Mouse (Mus musculus) hindbrain, embryonic 12.5 days (tissue): ENCODE results near the gene Ankrd13b. TPM values are rescaled to one million over a fixed set of nuclear protein-coding genes. Genes with fewer than 3 reads are reported as not detected.
A peak's percentile ranks its signal among the peaks of the same experiment; 100 is the strongest.

Experiments
- ATAC-seq: fragments of 200-750 bp; cut with Nextera tagmentation; 2 replicates; pipeline ENCODE4 v1.8.0; 2017; ENCODE audit warnings: moderate TSS enrichment; ENCODE audit not compliant: low FRiP score
- H3K27ac ChIP-seq: fragments of 300-500 bp; sonication (generic); 2 replicates; pipeline ENCODE4 v1.5.1; 2016; ENCODE audit warnings: mild to moderate bottlenecking
- H3K27me3 ChIP-seq: fragments of 300-500 bp; sonication (generic); 2 replicates; pipeline ENCODE4 v1.6.1; 2016; ENCODE audit warnings: mild to moderate bottlenecking
- H3K36me3 ChIP-seq: fragments of 300-500 bp; sonication (generic); 2 replicates; pipeline ENCODE4 v1.6.1; 2016; ENCODE audit warnings: mild to moderate bottlenecking
- H3K4me1 ChIP-seq: fragments of 300-500 bp; sonication (generic); 2 replicates; pipeline ENCODE4 v1.6.1; 2016
- H3K4me2 ChIP-seq: fragments of 300-500 bp; sonication (generic); replicated peaks from 2 replicates; pipeline ENCODE4 v1.6.1; 2016; ENCODE audit warnings: mild to moderate bottlenecking
- H3K4me3 ChIP-seq: fragments of 300-500 bp; sonication (generic); 2 replicates; pipeline ENCODE4 v1.5.1; 2016; ENCODE audit warnings: mild to moderate bottlenecking
- H3K9ac ChIP-seq: fragments of 300-500 bp; sonication (generic); 2 replicates; pipeline ENCODE4 v1.6.1; 2016; ENCODE audit warnings: mild to moderate bottlenecking, moderate library complexity
- H3K9me3 ChIP-seq: fragments of 300-500 bp; sonication (generic); replicated peaks from 2 replicates; pipeline ENCODE4 v1.6.1; 2016; ENCODE audit warnings: mild to moderate bottlenecking
- WGBS: fragments of 180-500 bp; shearing (Covaris S2); methylation state at CpG from one replicate; pipeline ENCODE4 v1.1.7; 2016; 5-methylcytosine and 5-hydroxymethylcytosine counted together
- polyA plus RNA-seq: library from polyadenylated mRNA; unstranded; fragments of >200 nt; fragmentation: Nextera tagmentation; extraction: Ambion mirVana; gene quantifications from 2 replicates; pipeline ENCODE4 v1.2.1, GENCODE M21; 2016

The Ankrd13b gene
- polyA plus RNA-seq, 1 experiment from 2014 or later: 29.2 TPM

DNA sequence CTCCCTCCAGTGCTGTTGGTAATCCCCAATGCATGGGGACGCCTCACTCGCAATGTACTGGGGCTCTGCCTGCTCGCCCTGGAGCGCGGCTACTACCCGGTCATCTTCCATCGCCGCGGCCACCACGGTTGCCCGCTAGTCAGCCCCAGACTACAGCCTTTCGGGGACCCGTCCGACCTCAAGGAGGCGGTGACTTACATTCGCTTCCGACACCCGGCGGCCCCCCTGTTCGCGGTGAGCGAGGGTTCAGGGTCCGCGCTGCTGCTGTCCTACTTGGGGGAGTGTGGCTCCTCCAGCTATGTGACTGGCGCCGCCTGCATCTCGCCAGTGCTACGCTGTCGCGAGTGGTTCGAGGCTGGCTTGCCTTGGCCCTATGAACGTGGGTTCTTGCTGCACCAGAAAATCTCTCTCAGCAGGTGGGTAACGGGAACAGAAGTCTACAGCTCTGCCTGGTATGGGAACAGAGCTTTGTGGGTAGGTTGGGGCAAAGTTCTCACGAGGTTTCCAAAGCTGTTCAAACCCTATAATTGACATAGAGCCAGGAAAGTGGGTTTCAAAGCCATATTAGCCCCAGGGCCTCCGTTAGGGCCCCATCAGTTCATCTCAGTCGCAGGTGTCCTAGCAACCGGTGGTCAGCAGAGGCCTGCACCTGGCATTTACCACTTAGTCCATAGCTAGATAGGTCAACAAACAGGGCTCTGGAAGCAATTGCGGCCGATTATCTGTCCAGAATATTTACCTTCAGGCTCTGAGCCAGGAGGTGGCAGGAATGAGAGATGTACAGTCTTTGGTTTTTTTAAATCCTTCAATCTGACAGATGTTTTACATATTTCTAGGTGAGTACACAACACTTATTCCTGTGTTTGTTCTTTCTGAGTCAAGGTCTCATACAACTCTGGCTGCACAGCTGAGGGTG, 26.4 kb upstream of the Ankrd13b start, which contains the start of gene Trp53i13:
Trp53i13 (minus strand) TSS at position 344 of the 916 bp plus-strand sequence.
- 6% methylated on average over 39 of the region's 39 CpGs for WGBS
- peak within 1 kb of the TSS; percentile 51 for H3K9ac ChIP-seq
- 0 out of 2 replicates have a peak within 1 kb of the TSS, but pooled peaks have one; percentile 30 for H3K27ac ChIP-seq
- peaks cover 24% of the 10 kb centered on the region for H3K27me3 ChIP-seq
- H3K4me2 ChIP-seq: peak within 1 kb of the TSS; percentile 87
- peak within 1 kb of the TSS; percentile 45 for H3K4me3 ChIP-seq
- no peaks in the 10 kb centered on the region for H3K36me3 ChIP-seq
- H3K4me1 ChIP-seq: peaks cover 49% of the 10 kb centered on the region
- H3K9me3 ChIP-seq: no peaks in the 10 kb centered on the region
- ATAC-seq: no peak

DNA sequence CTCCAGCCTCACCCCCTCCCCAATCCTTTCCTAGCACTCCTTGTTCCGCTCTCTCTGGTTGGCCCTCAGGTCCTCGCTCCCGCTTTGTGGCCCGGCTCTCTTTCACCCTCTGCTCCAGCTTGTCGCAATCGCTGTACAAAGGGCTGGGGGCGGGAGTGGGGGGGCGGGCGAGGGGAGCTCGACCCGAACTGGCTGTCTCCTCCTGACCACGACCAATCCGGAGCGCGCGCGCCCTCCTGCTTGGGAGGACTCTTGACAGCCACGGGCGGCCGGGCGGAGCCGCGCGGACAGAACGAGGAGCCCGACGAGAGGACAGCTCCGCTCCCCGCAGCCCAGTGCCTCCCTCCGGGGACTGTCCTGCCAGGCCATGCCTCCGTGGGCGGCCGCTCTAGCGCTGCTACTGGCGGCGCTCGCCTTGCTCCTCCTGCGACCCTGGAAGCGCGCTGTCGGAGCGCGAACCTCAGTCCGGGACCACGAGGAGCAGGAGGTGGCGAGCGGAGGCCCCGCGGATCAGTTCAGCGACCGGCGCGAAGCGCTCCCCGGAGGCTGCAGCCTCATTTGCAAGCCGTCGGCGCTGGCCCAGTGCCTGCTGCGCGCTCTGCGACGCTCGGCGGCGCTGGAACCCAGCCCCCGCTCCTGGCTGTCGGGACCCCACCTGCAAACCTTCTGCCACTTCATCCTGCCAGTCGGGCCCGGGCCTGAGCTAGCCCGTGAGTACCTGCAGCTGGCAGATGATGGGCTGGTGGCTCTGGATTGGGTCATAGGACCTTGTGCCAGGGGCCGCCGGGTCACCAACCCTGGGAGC, 25.6 kb upstream of the Ankrd13b start, which contains the start of gene Abhd15:
Abhd15 (plus strand) TSS at position 290 of the 805 bp plus-strand sequence.
- Histone ChIP-seq H3K4me1 (peaks cover 46% of the 10 kb centered on the region), H3K36me3 (no peaks in the 10 kb centered on the region), H3K4me2 (peak within 1 kb of the TSS; percentile 93), H3K27ac (0 out of 2 replicates have a peak within 1 kb of the TSS, but pooled peaks have one; percentile 30), H3K9me3 (no peaks in the 10 kb centered on the region), H3K4me3 (peak within 1 kb of the TSS; percentile 62), H3K27me3 (peaks cover 24% of the 10 kb centered on the region), H3K9ac (peak within 1 kb of the TSS; percentile 51)
- ATAC-seq: peak; percentile 61
- under 1% methylated on average over 69 of the region's 72 CpGs for WGBS

DNA sequence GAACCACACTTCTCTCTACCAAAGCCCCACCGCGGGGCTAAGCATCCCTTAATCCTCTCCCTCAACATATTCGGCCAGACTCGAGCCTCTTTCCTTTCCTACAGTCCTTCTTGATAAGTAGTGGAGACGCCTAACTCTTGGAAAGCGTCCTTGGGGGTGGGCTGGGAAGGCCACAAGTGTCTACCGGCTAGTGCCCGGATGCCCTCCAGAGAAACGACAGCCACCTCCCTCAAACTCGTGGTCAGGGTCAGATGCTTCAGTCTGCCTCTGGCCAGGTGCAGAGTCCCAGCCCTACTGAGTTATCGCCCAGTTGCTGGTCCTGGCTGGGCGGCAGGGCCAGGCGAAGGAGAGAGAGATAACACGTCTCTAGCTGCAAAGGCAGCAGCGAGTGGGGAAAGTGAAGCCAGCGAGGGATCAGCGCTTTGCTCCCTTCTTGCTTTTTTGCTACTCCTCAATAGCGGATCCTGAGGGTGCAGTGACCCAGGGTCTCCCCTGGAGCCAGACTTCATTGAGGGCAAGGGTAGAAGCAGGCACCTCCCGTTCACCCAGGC, 24.9 kb upstream of the Ankrd13b start:
- Histone ChIP-seq H3K27me3 (peaks cover 24% of the 10 kb centered on the region), H3K9me3 (no peaks in the 10 kb centered on the region), H3K9ac (peak overlapping the region; percentile 51), H3K27ac (0 out of 2 replicates have a peak overlapping the region, but pooled peaks have one; percentile 30), H3K36me3 (no peaks in the 10 kb centered on the region), H3K4me2 (peak overlapping the region; percentile 87), H3K4me3 (peak overlapping the region; percentile 45), H3K4me1 (peaks cover 46% of the 10 kb centered on the region)
- ATAC-seq: no peak
- 6% methylated on average over 19 of the region's 19 CpGs for WGBS

DNA sequence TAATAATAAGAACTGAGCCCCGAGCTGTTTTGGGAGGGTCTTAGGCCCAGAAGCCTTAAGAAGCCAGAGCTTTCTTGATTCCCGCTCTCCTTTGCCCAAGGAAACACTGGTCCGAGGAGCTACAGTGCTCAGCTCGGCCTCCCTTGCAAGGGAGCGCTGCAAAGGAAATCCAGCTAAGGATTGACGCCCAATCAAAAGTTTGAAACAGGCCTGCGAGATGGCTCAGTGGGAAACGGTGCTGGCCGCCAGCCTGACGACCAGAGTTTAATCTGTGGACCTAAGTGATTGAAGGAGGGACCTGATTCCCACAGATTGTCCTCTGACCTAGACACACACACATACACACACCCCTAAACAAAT, 24.3 kb upstream of the Ankrd13b start:
- Histone ChIP-seq H3K9me3 (no peaks in the 10 kb centered on the region), H3K4me2 (peak overlapping the region; percentile 93), H3K4me1 (peaks cover 46% of the 10 kb centered on the region), H3K4me3 (peak overlapping the region; percentile 62), H3K27ac (no peak overlapping the region), H3K9ac (no peak overlapping the region), H3K36me3 (no peaks in the 10 kb centered on the region), H3K27me3 (peaks cover 24% of the 10 kb centered on the region)
- 6% methylated on average over 10 of the region's 10 CpGs for WGBS
- no peak for ATAC-seq

DNA sequence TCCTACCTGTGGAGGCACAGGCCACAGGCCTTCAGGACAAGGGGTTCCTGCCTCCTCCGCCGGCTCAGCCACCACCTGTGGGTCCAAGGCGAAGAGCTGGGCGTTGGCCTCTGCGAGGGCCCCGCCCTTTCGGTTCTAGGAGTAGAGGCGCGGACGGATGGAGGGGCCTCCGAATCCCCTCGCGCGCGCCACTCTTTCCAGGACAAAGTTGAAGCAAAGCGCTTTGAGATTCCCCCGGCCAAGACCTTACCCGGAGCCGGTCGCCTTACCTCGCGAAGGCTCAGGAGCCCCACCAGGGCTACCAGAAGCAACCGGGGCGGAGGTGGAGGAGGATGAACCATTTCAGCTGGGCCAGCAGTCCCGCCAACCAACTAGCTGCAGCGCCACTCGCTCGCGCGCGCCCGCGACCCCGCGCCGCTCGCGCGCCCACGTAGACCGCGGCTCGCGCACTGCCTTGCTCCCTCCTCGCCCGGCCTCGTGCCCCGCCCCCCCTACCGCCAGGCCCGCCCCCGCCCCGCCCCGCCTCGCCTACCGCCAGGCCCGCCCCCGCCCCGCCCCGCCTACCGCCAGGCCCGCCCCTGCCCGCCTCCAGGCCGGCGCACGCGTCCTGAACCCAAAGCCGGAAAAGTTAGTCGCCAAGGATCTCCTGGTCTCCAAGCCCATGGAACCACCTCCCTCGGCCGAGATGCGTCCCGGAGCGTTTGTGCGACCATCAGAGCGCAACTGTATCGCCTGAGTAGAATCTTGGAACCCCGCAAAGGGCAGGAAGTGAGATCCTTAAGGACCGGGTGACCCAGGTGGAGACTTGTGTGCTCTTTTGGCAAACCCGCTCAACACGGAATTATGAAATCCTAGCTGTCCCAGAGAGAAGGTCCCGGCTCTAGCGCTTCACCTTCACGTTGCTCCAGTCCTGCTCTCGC, 23.7 kb upstream of the Ankrd13b start:
- Histone ChIP-seq H3K4me3 (peak overlapping the region; percentile 62), H3K27ac (peak overlapping the region; percentile 32; the same call in 1 of the 2 replicates), H3K36me3 (no peaks in the 10 kb centered on the region), H3K4me1 (peaks cover 50% of the 10 kb centered on the region), H3K27me3 (peaks cover 24% of the 10 kb centered on the region), H3K9me3 (no peaks in the 10 kb centered on the region), H3K4me2 (peak overlapping the region; percentile 93), H3K9ac (peak overlapping the region; percentile 75)
- whole genome bisulfite sequencing: under 1% methylated on average over 70 of the region's 84 CpGs
- peak; percentile 60 for ATAC-seq

DNA sequence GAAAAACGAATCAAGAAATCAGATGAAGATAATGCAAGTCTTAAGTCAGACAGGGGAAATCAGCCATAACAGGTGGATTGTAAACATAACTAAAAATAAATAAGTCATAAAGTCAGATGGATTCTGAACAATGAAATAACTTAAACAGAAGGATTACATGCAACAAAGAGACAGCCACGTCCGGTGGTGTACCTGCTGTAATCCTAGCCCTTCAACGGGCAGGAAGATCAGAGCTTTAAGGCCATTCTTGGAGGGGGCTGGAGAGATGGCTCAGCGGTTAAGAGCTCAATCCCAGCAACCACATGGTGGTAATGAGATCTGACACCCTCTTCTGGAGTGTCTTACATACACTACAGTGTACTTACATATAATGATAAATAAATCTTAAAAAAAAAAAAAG, 21.9 kb upstream of the Ankrd13b start:
- H3K27me3 ChIP-seq: peaks cover 15% of the 10 kb centered on the region
- peaks cover 11% of the 10 kb centered on the region for H3K36me3 ChIP-seq
- no peak overlapping the region for H3K9ac ChIP-seq
- no peak for ATAC-seq
- H3K4me1 ChIP-seq: peaks cover 43% of the 10 kb centered on the region
- H3K4me3 ChIP-seq: no peak overlapping the region
- H3K9me3 ChIP-seq: no peaks in the 10 kb centered on the region
- 80% methylated on average over 5 of the region's 5 CpGs for WGBS
- H3K4me2 ChIP-seq: no peak overlapping the region
- H3K27ac ChIP-seq: no peak overlapping the region

DNA sequence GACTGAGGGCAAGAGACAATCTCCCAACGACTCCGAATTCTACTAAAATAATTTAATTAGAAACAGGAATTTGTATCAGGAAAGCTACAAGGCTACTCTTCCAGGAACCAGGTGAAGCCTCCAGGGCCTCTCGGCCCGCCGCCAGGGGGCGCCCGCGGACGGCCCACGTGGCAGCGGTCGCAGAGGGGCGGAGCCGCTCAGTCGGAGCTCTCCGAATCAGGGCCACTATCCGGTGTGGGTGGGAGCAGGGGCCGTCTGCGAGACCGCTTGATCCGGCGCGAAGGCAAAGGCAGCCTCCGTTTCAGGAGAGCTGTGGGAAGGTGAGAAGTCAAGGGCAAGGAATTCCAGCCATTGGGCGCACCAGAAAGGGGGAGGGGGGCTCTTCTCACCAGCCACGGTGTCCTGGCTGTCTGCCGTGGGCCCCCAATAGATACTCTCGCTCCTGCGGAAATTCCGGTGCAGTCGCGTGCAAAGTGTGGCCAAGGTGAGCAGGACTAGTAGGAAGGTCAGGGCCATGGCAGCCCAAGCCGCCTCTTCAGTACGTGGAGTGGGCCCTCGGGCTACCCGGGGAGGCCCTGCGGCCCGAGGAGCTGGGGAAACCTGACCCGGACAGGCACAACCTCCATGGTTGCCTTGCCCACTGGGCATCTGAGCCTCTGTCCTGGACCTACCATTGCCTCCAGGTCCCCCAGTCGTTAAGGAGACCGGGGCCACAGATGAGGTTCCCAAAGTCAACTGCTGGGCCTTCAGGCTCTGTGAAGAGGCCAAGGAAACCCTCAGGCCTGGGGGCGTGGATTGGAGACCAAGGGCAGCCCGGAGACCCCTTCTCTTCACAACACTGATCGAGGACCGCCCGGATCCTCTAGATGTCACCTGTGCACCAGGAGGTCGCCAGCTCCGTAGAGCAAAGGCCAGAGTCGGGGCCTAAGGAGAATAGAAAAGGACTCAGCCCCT, 18.9 kb upstream of the Ankrd13b start:
- WGBS: 20% methylated on average over 49 of the region's 49 CpGs
- H3K9ac ChIP-seq: peak overlapping the region; percentile 59
- peaks cover 14% of the 10 kb centered on the region for H3K4me1 ChIP-seq
- H3K36me3 ChIP-seq: peaks cover 41% of the 10 kb centered on the region
- H3K4me3 ChIP-seq: peak overlapping the region; percentile 27
- ATAC-seq: peak; percentile 55; the same call in 1 of the 2 replicates
- H3K9me3 ChIP-seq: no peaks in the 10 kb centered on the region
- no peaks in the 10 kb centered on the region for H3K27me3 ChIP-seq
- no peak overlapping the region for H3K27ac ChIP-seq
- H3K4me2 ChIP-seq: peak overlapping the region; percentile 60

DNA sequence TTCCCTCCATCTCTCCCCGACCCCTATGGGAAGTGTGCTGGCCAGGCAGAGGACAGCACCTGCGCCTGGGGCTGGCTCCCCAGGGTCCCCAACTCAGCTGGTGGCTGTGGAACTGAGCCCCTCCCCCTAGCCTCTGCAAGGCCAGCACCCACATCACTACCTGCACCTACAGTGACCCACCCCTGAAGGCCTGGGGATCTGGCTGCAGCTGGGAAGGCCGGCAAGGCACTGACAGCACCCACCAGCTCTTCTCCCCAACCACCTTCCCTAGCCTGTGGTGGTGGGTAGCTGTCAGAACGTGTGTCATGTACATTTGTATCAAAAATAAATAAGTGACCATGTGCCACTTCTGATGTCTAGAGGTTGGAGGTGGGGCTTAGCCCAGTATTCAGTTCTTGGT, 17.9 kb upstream of the Ankrd13b start:
- Histone ChIP-seq H3K9me3 (no peaks in the 10 kb centered on the region), H3K36me3 (peaks cover 51% of the 10 kb centered on the region), H3K9ac (no peak overlapping the region), H3K27ac (no peak overlapping the region), H3K27me3 (no peaks in the 10 kb centered on the region), H3K4me3 (no peak overlapping the region), H3K4me2 (no peak overlapping the region), H3K4me1 (peaks cover 9% of the 10 kb centered on the region)
- 74% methylated on average over 4 of the region's 4 CpGs for WGBS
- ATAC-seq: 0 out of 2 replicates have a peak, but pooled peaks have one; percentile 13

DNA sequence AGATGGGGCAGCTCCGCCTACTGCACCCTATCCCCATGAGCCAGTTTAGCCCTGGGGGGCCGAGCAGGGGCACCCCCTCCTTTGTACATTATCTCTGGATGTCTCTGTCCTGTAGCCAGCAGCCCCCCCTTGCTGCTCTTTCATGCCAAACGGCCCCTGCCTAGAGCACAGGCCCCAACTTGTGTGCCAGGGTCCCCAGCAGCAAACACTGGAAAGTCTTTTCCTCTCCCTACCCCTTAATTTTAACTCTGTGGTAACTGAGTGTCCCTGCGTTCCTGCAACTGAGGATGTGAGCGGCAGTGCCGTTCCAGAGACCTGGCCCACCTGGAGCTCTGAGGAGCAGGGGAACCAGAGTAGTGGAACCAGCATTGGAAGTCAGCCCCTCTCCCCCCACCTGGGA, 17.5 kb upstream of the Ankrd13b start:
- no peak overlapping the region for H3K27ac ChIP-seq
- no peak overlapping the region for H3K9ac ChIP-seq
- peaks cover 51% of the 10 kb centered on the region for H3K36me3 ChIP-seq
- 89% methylated on average over 6 of the region's 6 CpGs for WGBS
- H3K4me1 ChIP-seq: peaks cover 6% of the 10 kb centered on the region
- ATAC-seq: no peak
- no peaks in the 10 kb centered on the region for H3K9me3 ChIP-seq
- H3K4me2 ChIP-seq: no peak overlapping the region
- H3K27me3 ChIP-seq: no peaks in the 10 kb centered on the region
- H3K4me3 ChIP-seq: no peak overlapping the region

DNA sequence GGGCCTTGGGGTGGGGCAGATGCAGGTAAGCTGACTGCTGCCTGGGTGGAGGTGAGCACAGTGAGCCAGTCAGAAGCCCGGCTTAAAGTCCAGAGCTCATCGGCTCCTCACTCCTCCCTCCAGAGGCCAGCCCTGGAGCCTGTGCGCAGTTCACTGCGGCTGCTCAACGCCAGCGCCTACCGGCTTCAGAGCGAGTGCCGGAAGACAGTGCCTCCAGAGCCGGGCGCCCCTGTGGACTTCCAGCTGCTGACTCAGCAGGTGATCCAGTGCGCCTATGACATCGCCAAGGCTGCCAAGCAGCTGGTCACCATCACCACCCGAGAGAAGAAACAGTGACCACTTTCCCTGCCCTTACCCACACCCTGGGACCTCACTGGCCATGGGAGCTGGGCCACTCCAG, 16.8 kb upstream of the Ankrd13b start:
- Histone ChIP-seq H3K9me3 (no peaks in the 10 kb centered on the region), H3K4me3 (no peak overlapping the region), H3K9ac (no peak overlapping the region), H3K27me3 (no peaks in the 10 kb centered on the region), H3K27ac (no peak overlapping the region), H3K36me3 (peaks cover 51% of the 10 kb centered on the region), H3K4me1 (peaks cover 7% of the 10 kb centered on the region), H3K4me2 (no peak overlapping the region)
- no peak for ATAC-seq
- WGBS: 86% methylated on average over 14 of the region's 14 CpGs
